Comparison of ENCODE assay signal across 8 mouse cellular contexts in genomic region chr5:125268033-125268765, GRCm38 (mm10).
DNase-seq lines count a peak whose midpoint lies in the region; ATAC-seq and TF ChIP-seq lines count a peak whose summit lies in the region.

No protein-coding gene starts in this region.

- 13% methylated on average over 10 of the region's 10 CpGs for WGBS in embryonic facial prominence, embryonic 15.5 days
- WGBS in heart, embryonic 13.5 days = 22% methylated on average over 10 of the region's 10 CpGs
- 14% methylated on average over 10 of the region's 10 CpGs for WGBS in kidney, postnatal 0 days
- WGBS in liver, embryonic 11.5 days = 19% methylated on average over 10 of the region's 10 CpGs
- 19% methylated on average over 10 of the region's 10 CpGs for WGBS in stomach, embryonic 15.5 days

- no peaks in the 10 kb centered on the region for H3K27me3 ChIP-seq in embryonic facial prominence, embryonic 15.5 days
- H3K27me3 ChIP-seq in heart, embryonic 13.5 days (replicated peaks) = no peaks in the 10 kb centered on the region
- no peaks in the 10 kb centered on the region for H3K27me3 ChIP-seq in kidney, postnatal 0 days (ENCODE audit: insufficient read depth, low read length)
- H3K27me3 ChIP-seq in liver, embryonic 11.5 days (replicated peaks; ENCODE audit: control insufficient read depth, insufficient read depth, low read length) = no peaks in the 10 kb centered on the region
- H3K27me3 ChIP-seq in stomach, embryonic 15.5 days (replicated peaks) = no peaks in the 10 kb centered on the region

- peak; percentile 97 for TF ChIP-seq CTCF in kidney, postnatal 0 days (IDR thresholded peaks at IDR 0.05; ENCODE audit: low read depth)

- H3K9ac ChIP-seq in embryonic facial prominence, embryonic 15.5 days = no peak overlapping the region
- peak overlapping the region; percentile 24; the same call in 1 of the 2 replicates for H3K9ac ChIP-seq in heart, embryonic 13.5 days
- no peak overlapping the region for H3K9ac ChIP-seq in kidney, postnatal 0 days (ENCODE audit: low read depth, low read length)
- H3K9ac ChIP-seq in liver, embryonic 11.5 days (ENCODE audit: low read depth, low read length) = no peak overlapping the region
- no peak overlapping the region for H3K9ac ChIP-seq in stomach, embryonic 15.5 days

- H3K27ac ChIP-seq in embryonic facial prominence, embryonic 15.5 days (replicated peaks) = peak overlapping the region; percentile 44
- H3K27ac ChIP-seq in heart, embryonic 13.5 days (replicated peaks) = no peak overlapping the region
- H3K27ac ChIP-seq in kidney, postnatal 0 days = no peak overlapping the region
- H3K27ac ChIP-seq in liver, embryonic 11.5 days (ENCODE audit: low read depth, low read length) = no peak overlapping the region
- no peak overlapping the region for H3K27ac ChIP-seq in stomach, embryonic 15.5 days

- peaks cover 57% of the 10 kb centered on the region for H3K4me1 ChIP-seq in embryonic facial prominence, embryonic 15.5 days
- peaks cover 67% of the 10 kb centered on the region for H3K4me1 ChIP-seq in heart, embryonic 13.5 days
- peaks cover 8% of the 10 kb centered on the region for H3K4me1 ChIP-seq in kidney, postnatal 0 days (replicated peaks; ENCODE audit: insufficient read depth, low read length)
- peaks cover 8% of the 10 kb centered on the region for H3K4me1 ChIP-seq in liver, embryonic 11.5 days (replicated peaks; ENCODE audit: control insufficient read depth, insufficient read depth, low read length)
- peaks cover 33% of the 10 kb centered on the region for H3K4me1 ChIP-seq in stomach, embryonic 15.5 days

- H3K36me3 ChIP-seq in embryonic facial prominence, embryonic 15.5 days = no peaks in the 10 kb centered on the region
- no peaks in the 10 kb centered on the region for H3K36me3 ChIP-seq in heart, embryonic 13.5 days
- H3K36me3 ChIP-seq in kidney, postnatal 0 days (ENCODE audit: insufficient read depth, low read length) = no peaks in the 10 kb centered on the region
- H3K36me3 ChIP-seq in liver, embryonic 11.5 days (ENCODE audit: control insufficient read depth, insufficient read depth, low read length) = no peaks in the 10 kb centered on the region
- H3K36me3 ChIP-seq in stomach, embryonic 15.5 days = no peaks in the 10 kb centered on the region

- peak; percentile 83 for ATAC-seq in embryonic facial prominence, embryonic 15.5 days (ENCODE audit: insufficient number of reproducible peaks, low FRiP score, low TSS enrichment, low read depth)
- no peak for ATAC-seq in heart, embryonic 13.5 days (ENCODE audit: extremely low read depth, insufficient number of reproducible peaks, low FRiP score, low TSS enrichment)
- ATAC-seq in kidney, postnatal 0 days (replicated peaks; ENCODE audit: low FRiP score, low read depth) = no peak
- ATAC-seq in liver, embryonic 11.5 days (replicated peaks; ENCODE audit: low FRiP score) = no peak
- no peak for ATAC-seq in stomach, embryonic 15.5 days (ENCODE audit: insufficient read depth, low FRiP score, low read depth)

- H3K4me2 ChIP-seq in embryonic facial prominence, embryonic 15.5 days (replicated peaks) = peak overlapping the region; percentile 34; the same call in 1 of the 2 replicates
- H3K4me2 ChIP-seq in heart, embryonic 13.5 days = peak overlapping the region; percentile 62
- H3K4me2 ChIP-seq in kidney, postnatal 0 days (ENCODE audit: low read length) = peak overlapping the region; percentile 46; the same call in 1 of the 2 replicates
- H3K4me2 ChIP-seq in liver, embryonic 11.5 days = peak overlapping the region; percentile 51
- peak overlapping the region; percentile 43; the same call in 1 of the 2 replicates for H3K4me2 ChIP-seq in stomach, embryonic 15.5 days

- no peaks in the 10 kb centered on the region for H3K9me3 ChIP-seq in embryonic facial prominence, embryonic 15.5 days (replicated peaks)
- H3K9me3 ChIP-seq in heart, embryonic 13.5 days = no peaks in the 10 kb centered on the region
- no peaks in the 10 kb centered on the region for H3K9me3 ChIP-seq in kidney, postnatal 0 days (replicated peaks; ENCODE audit: low read length)
- H3K9me3 ChIP-seq in liver, embryonic 11.5 days (ENCODE audit: control insufficient read depth, low read length) = no peaks in the 10 kb centered on the region; the same call in 1 of the 2 replicates
- H3K9me3 ChIP-seq in stomach, embryonic 15.5 days = no peaks in the 10 kb centered on the region

- 0 out of 2 replicates have a peak overlapping the region, but pooled peaks have one; percentile 2 for H3K4me3 ChIP-seq in embryonic facial prominence, embryonic 15.5 days (replicated peaks)
- H3K4me3 ChIP-seq in heart, embryonic 13.5 days = peak overlapping the region; percentile 29; the same call in 1 of the 2 replicates
- H3K4me3 ChIP-seq in kidney, postnatal 0 days (replicated peaks; ENCODE audit: low read depth, low read length) = no peak overlapping the region
- no peak overlapping the region; the same call in 1 of the 2 replicates for H3K4me3 ChIP-seq in liver, embryonic 11.5 days (ENCODE audit: low read depth, low read length)
- 0 out of 2 replicates have a peak overlapping the region, but pooled peaks have one; percentile 5 for H3K4me3 ChIP-seq in stomach, embryonic 15.5 days (replicated peaks)

- DNase-seq in 3134 (ENCODE audit: extremely low read depth, insufficient read length, low spot score) = peak; percentile 96
- DNase-seq in adrenal gland, postnatal 36 days = peak; percentile 83
- peak; percentile 74 for DNase-seq in kidney, postnatal 0 days (ENCODE audit: low spot score)
- DNase-seq in liver, embryonic 11.5 days (ENCODE audit: low spot score) = peak; percentile 69
- DNase-seq in naive thymus-derived CD4-positive, alpha-beta T cell, adult 2 months (ENCODE audit: low read depth) = peak; percentile 85

Comparison
In these comparisons a context has a peak if more than half of its experiments do, and no peak if none do; other contexts are left out.
1. H3K4me3 ChIP-seq: peak in embryonic facial prominence, embryonic 15.5 days (single experiment), heart, embryonic 13.5 days (single experiment) and stomach, embryonic 15.5 days (single experiment); none in kidney, postnatal 0 days (single experiment) and liver, embryonic 11.5 days (single experiment).
2. Peak in every context shown above with its lines, with median percentiles within 50 percentile points of each other: DNase-seq and H3K4me2 ChIP-seq.